In the genomic region with DNA sequence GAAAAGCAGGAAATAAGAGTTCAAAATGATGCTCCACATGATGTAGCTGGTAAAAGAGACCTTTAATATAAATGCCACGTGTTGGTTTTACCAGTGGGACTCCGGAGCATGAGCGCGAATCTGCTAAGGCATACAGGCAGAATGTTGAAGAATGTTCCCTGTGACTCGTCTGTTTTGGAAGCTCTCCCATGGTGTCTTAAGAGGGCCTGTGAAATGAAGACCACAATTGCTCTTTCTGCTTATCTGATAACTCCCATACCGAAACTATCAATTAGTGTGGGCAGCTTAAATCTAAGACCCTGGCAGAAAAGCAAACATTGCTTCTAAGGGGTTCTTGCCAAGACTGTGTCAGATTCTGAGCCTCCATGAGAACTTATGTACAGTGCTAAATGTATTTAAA, we compare ENCODE assay signal across 33 mouse cellular contexts.
"Had no signal": no experiment of that assay in that cellular context is flagged by ENCODE, and none has a peak within 500 bp of the region (broad histone marks: within the 10 kb centered on the region; RNA-seq: fewer than 3 reads in every experiment).

No protein-coding gene starts in this region.

- H3K27me3 ChIP-seq: limb, embryonic 13.5 days; limb, embryonic 15.5 days; liver, embryonic 12.5 days; liver, embryonic 13.5 days; liver, embryonic 15.5 days; lung, embryonic 15.5 days; megakaryocyte, embryonic 14.5 days; midbrain, embryonic 12.5 days; midbrain, embryonic 13.5 days; midbrain, embryonic 15.5 days; neural tube, embryonic 12.5 days; neural tube, embryonic 13.5 days had no signal

- H3K4me3 ChIP-seq: limb, embryonic 10.5 days; limb, embryonic 12.5 days; limb, embryonic 13.5 days; limb, embryonic 15.5 days; liver, embryonic 12.5 days; liver, embryonic 13.5 days; liver, embryonic 15.5 days; lung, embryonic 15.5 days; megakaryocyte, embryonic 14.5 days; midbrain, embryonic 10.5 days; midbrain, embryonic 12.5 days; midbrain, embryonic 13.5 days; midbrain, embryonic 15.5 days; myocyte; neural tube, embryonic 12.5 days; neural tube, embryonic 13.5 days had no signal

- H3K9me3 ChIP-seq: limb, embryonic 10.5 days; limb, embryonic 12.5 days; limb, embryonic 13.5 days; limb, embryonic 15.5 days; liver, embryonic 12.5 days; liver, embryonic 13.5 days; liver, embryonic 15.5 days; lung, embryonic 15.5 days; midbrain, embryonic 10.5 days; midbrain, embryonic 12.5 days; midbrain, embryonic 13.5 days; midbrain, embryonic 15.5 days; neural tube, embryonic 12.5 days; neural tube, embryonic 13.5 days had no signal

- DNase-seq: left cerebral cortex, postnatal 4 days; liver; liver, embryonic 13.5 days; liver, postnatal 0 days; lung, adult 18-20 months; lung, adult 2 months; lung, embryonic 14.5 days; lung, postnatal 10 days; lung, postnatal 14 days; lung, postnatal 36 days; lung, postnatal 4 days; midbrain, embryonic 14.5 days had no signal

- H3K4me1 ChIP-seq: limb, embryonic 10.5 days; limb, embryonic 12.5 days; limb, embryonic 13.5 days; limb, embryonic 15.5 days; liver, embryonic 12.5 days; liver, embryonic 13.5 days; liver, embryonic 15.5 days; lung, embryonic 15.5 days; megakaryocyte, embryonic 14.5 days; midbrain, embryonic 10.5 days; midbrain, embryonic 12.5 days; midbrain, embryonic 13.5 days; midbrain, embryonic 15.5 days; neural tube, embryonic 12.5 days; neural tube, embryonic 13.5 days had no signal

- H3K4me2 ChIP-seq: limb, embryonic 12.5 days; limb, embryonic 13.5 days; limb, embryonic 15.5 days; liver, embryonic 11.5 days; liver, embryonic 12.5 days; liver, embryonic 13.5 days; liver, embryonic 15.5 days; lung, embryonic 14.5 days; lung, embryonic 15.5 days; midbrain, embryonic 11.5 days; midbrain, embryonic 12.5 days; midbrain, embryonic 13.5 days; midbrain, embryonic 15.5 days; neural tube, embryonic 12.5 days; neural tube, embryonic 13.5 days had no signal

- H3K9ac ChIP-seq: limb, embryonic 12.5 days; limb, embryonic 13.5 days; limb, embryonic 15.5 days; liver, embryonic 12.5 days; liver, embryonic 13.5 days; liver, embryonic 14.5 days; liver, embryonic 15.5 days; liver, postnatal 0 days; lung, embryonic 14.5 days; lung, embryonic 15.5 days; midbrain, embryonic 12.5 days; midbrain, embryonic 13.5 days; midbrain, embryonic 15.5 days; neural tube, embryonic 12.5 days; neural tube, embryonic 13.5 days had no signal

- ATAC-seq: liver, embryonic 12.5 days; liver, postnatal 0 days; lung, postnatal 0 days; midbrain, embryonic 13.5 days; midbrain, embryonic 15.5 days; midbrain, embryonic 16.5 days had no signal

- H3K36me3 ChIP-seq: limb, embryonic 10.5 days; limb, embryonic 12.5 days; limb, embryonic 13.5 days; limb, embryonic 15.5 days; liver, embryonic 12.5 days; liver, embryonic 13.5 days; liver, embryonic 15.5 days; lung, embryonic 15.5 days; midbrain, embryonic 10.5 days; midbrain, embryonic 12.5 days; midbrain, embryonic 13.5 days; midbrain, embryonic 15.5 days; neural tube, embryonic 12.5 days; neural tube, embryonic 13.5 days had no signal

- H3K27ac ChIP-seq: limb, embryonic 10.5 days; limb, embryonic 12.5 days; limb, embryonic 13.5 days; limb, embryonic 15.5 days; liver, embryonic 12.5 days; liver, embryonic 13.5 days; liver, embryonic 14.5 days; liver, embryonic 15.5 days; lung, embryonic 15.5 days; macrophage; midbrain, embryonic 10.5 days; midbrain, embryonic 12.5 days; midbrain, embryonic 13.5 days; midbrain, embryonic 15.5 days; neural tube, embryonic 12.5 days; neural tube, embryonic 13.5 days had no signal
